Mouse (Mus musculus) liver, embryonic 12.5 days (tissue): ENCODE results near the gene Fhl5. TPM values are rescaled to one million over a fixed set of nuclear protein-coding genes. Genes with fewer than 3 reads are reported as not detected.

Source experiments
- ATAC-seq: fragments of 200-750 bp; cut with Nextera tagmentation; 2 replicates; pipeline ENCODE4 v1.8.0; 2017; ENCODE audit warnings: moderate number of reproducible peaks, mild to moderate bottlenecking, moderate library complexity
- H3K27ac ChIP-seq: fragments of 300-500 bp; sonication (generic); 2 replicates; pipeline ENCODE4 v1.5.1; 2016; ENCODE audit warnings: mild to moderate bottlenecking
- H3K27me3 ChIP-seq: fragments of 300-500 bp; sonication (generic); replicated peaks from 2 replicates; pipeline ENCODE4 v1.6.1; 2016; ENCODE audit warnings: mild to moderate bottlenecking, moderate library complexity
- H3K36me3 ChIP-seq: fragments of 300-500 bp; sonication (generic); 2 replicates; pipeline ENCODE4 v1.6.1; 2016; ENCODE audit warnings: mild to moderate bottlenecking, moderate library complexity
- H3K4me1 ChIP-seq: fragments of 300-500 bp; sonication (generic); 2 replicates; pipeline ENCODE4 v1.6.1; 2016
- H3K4me2 ChIP-seq: fragments of 300-500 bp; sonication (generic); 2 replicates; pipeline ENCODE4 v1.6.1; 2016; ENCODE audit warnings: mild to moderate bottlenecking, moderate library complexity
- H3K4me3 ChIP-seq: fragments of 300-500 bp; sonication (generic); 2 replicates; pipeline ENCODE4 v1.5.1; 2016; ENCODE audit warnings: mild to moderate bottlenecking, moderate library complexity
- H3K9ac ChIP-seq: fragments of 300-500 bp; sonication (generic); 2 replicates; pipeline ENCODE4 v1.6.1; 2016; ENCODE audit warnings: mild to moderate bottlenecking, moderate library complexity
- H3K9me3 ChIP-seq: fragments of 300-500 bp; sonication (generic); replicated peaks from 2 replicates; pipeline ENCODE4 v1.6.1; 2016; ENCODE audit warnings: mild to moderate bottlenecking, moderate library complexity
- whole genome bisulfite sequencing: fragments of 180-500 bp; shearing (Covaris S2); methylation state at CpG from one replicate; pipeline ENCODE4 v1.1.7; 2016; ENCODE audit not compliant: insufficient replicate concordance; 5-methylcytosine and 5-hydroxymethylcytosine counted together
- polyA plus RNA-seq: library from polyadenylated mRNA; unstranded; fragments of >200 nt; fragmentation: Nextera tagmentation; extraction: Ambion mirVana; gene quantifications from 2 replicates; pipeline ENCODE4 v1.2.1, GENCODE M21; 2016

Fhl5 gene
- polyA plus RNA-seq, 1 experiment from 2014 or later: not detected

DNA sequence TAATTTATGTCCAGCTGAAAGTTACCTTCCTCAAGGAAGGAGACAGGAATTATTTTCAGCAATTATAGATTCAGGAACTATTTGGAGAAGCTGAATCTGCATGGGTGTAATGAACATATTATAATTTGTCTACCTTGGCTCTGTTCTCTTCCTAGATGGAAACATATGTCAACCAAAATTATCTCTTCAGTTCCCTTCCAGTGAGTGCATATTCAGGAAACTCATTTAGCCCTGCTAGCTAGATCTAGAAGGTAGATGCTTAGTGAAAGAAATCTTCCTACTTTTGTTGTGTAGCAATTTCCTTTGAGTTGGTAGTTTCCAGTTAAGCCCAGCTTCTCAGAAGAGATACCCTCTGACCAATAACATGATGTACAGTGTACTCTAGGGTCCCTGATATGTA lies 20.7 kb downstream of the Fhl5 start:
- H3K36me3 ChIP-seq: no peaks in the 10 kb centered on the region
- no peak overlapping the region for H3K9ac ChIP-seq
- no peaks in the 10 kb centered on the region for H3K9me3 ChIP-seq
- no peak overlapping the region for H3K4me3 ChIP-seq
- ATAC-seq: no peak
- H3K4me2 ChIP-seq: no peak overlapping the region
- no peaks in the 10 kb centered on the region for H3K27me3 ChIP-seq
- no peaks in the 10 kb centered on the region for H3K4me1 ChIP-seq
- H3K27ac ChIP-seq: no peak overlapping the region

DNA sequence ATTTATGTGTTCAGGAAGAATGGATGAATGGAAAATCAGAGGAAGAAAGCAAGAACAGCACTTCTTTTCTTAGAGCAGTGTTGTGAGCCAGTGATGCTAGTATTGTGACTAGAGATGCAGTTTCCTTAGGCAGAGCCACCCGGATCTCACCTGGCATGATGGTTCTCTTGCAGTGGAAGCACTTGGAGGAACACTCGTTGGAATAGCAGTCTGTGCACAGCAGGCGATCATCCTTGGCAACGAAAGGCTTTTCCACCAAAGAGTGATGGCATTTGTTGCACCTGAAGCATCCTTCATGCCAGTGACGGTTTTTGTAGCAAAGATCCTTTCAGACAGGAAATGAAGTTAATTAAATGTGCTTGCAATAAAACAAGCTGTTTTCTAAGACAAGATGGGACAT lies 29.2 kb downstream of the Fhl5 start:
- Histone ChIP-seq H3K36me3 (no peaks in the 10 kb centered on the region), H3K9ac (no peak overlapping the region), H3K9me3 (no peaks in the 10 kb centered on the region), H3K4me2 (no peak overlapping the region), H3K27ac (no peak overlapping the region), H3K4me1 (no peaks in the 10 kb centered on the region), H3K4me3 (no peak overlapping the region), H3K27me3 (no peaks in the 10 kb centered on the region)
- no peak for ATAC-seq
- WGBS: 54% methylated on average over 5 of the region's 5 CpGs

DNA sequence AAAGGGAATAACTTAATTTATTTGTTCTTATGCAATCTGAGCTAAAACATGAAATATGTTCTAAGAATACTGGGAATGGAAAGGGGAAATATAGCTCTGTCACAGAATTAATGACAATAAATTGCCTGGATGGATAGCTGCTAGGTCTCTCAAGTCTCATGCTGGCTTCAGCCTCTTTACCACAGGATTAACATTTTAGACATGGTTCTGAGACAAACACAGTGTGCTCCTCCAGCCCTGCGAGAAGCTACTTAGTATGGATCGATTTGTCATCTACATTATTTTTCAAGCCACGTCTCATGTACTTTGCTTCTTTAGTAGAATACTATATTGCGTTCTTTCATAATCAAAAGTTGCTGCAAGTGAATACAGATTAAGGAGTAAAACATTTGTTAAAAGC lies 36.5 kb downstream of the Fhl5 start:
- H3K9me3 ChIP-seq: no peaks in the 10 kb centered on the region
- H3K9ac ChIP-seq: no peak overlapping the region
- H3K4me1 ChIP-seq: no peaks in the 10 kb centered on the region
- no peaks in the 10 kb centered on the region for H3K36me3 ChIP-seq
- 63% methylated on average over 4 of the region's 4 CpGs for WGBS
- H3K27ac ChIP-seq: no peak overlapping the region
- H3K27me3 ChIP-seq: no peaks in the 10 kb centered on the region
- no peak for ATAC-seq
- no peak overlapping the region for H3K4me2 ChIP-seq
- H3K4me3 ChIP-seq: no peak overlapping the region

DNA sequence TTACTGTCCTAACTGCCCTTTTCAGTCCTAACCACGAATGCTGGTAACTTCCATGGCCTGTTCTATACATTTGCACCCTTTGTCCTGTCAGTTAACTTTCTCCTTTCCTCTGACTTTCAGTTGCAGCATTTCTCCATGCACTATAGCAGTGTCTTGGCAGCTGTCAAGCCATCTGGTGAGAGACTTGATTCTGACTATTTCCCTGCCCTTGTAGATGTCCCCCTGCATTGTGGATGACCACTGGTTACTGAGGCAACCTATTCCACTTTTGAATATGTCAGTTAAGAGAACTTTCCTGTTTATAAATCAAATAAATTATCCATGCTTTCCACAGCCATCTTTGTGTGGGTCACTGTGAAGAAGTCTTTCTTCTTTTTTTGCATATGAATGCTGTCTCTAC lies 45.4 kb downstream of the Fhl5 start:
- Histone ChIP-seq H3K4me2 (no peak overlapping the region), H3K27ac (no peak overlapping the region), H3K9ac (no peak overlapping the region), H3K9me3 (no peaks in the 10 kb centered on the region), H3K36me3 (no peaks in the 10 kb centered on the region), H3K4me1 (no peaks in the 10 kb centered on the region), H3K27me3 (no peaks in the 10 kb centered on the region), H3K4me3 (no peak overlapping the region)
- WGBS: 42% methylated on average over 1 of the region's 1 CpGs
- no peak for ATAC-seq

DNA sequence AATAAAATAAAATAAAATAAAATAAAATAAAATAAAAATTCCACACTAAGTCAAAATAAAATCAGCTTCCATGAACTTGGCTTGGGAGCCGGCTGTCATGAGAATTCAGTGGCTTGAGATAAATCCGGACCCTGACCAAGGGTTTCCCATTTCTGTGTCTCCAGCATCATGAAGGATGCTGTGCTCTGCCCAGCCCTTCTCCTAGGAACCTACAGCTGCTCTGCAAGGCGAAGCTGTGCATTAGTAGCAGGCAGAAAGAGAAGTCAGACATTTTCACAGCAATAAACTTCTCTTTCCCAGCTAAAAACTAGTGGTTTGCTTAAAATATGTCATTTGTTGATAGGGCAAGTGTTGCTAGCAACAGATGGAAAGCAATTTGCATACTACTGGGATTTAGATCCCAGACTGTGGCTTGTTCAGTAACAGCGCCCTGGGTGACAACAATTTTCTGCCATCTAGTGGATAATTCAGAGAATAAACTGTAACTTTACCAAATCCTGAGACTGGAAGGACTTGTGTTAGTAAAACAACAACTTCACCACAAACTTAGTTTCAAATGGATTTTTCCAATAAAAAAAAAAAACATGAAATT lies 63.0 kb downstream of the Fhl5 start:
- no peak for ATAC-seq
- H3K4me2 ChIP-seq: no peak overlapping the region
- H3K9ac ChIP-seq: no peak overlapping the region
- no peaks in the 10 kb centered on the region for H3K36me3 ChIP-seq
- no peaks in the 10 kb centered on the region for H3K9me3 ChIP-seq
- WGBS: 52% methylated on average over 4 of the region's 4 CpGs
- no peaks in the 10 kb centered on the region for H3K4me1 ChIP-seq
- no peak overlapping the region for H3K27ac ChIP-seq
- H3K4me3 ChIP-seq: no peak overlapping the region
- H3K27me3 ChIP-seq: no peaks in the 10 kb centered on the region

Other genes with a start within 250 kb of the Fhl5 start
- gene Ufl1, start 38.9 kb upstream of the Fhl5 start, polyA plus RNA-seq: 19.2 and 21.4 TPM in 2 replicates